Mouse (Mus musculus) left cerebral cortex, adult 8-10 months (tissue): ENCODE measurements at regions not wholly inside any gene's neighbourhood (a gene's known extent, or its start where the extent isn't known, plus 50 kb on each side); places are given as distances from the start of the nearest gene placed in this dataset.

Source experiments
- DNase-seq, 2 experiments: peaks; one replicate each; pipeline ENCODE4 v3.0.0; 2022; ENCODE audit warnings: low spot score in 2 of 2

- no peak for DNase-seq
These were observed 110.0 kb upstream of the Gria1 start for GRCm38 (mm10) chr11:56901201-56901600.

DNA sequence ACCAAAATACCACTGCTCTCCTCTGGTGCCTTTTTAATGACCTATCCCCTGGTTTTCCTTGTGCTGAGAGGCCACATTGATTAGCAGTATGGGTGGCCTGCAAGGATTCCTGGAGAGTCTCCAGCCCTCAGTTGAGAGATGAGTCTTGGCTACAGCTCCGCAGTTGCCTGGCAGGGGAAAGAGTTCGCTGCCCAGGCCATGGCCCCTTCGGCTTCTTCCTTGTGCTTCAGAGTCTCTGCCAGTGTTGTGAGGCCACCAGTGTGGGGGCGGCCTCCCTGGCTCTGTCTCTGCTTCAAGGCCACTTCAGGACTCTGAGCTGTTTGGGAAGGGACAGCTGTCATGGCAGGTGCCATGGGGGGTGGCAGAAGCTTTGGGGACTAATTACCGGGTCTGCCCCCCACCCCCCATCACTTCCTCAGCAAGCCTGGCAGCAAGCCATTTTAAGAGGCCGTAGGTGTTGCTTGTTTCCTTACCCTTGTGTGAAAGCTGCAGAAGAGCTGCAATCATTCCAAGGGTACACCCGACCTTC, 85.8 kb upstream of the Gria1 start:
- peak in 1 of 2 experiments; percentile 8 for DNase-seq

GRCm38 (mm10) chr11:56932766-56933165, 78.4 kb upstream of the Gria1 start:
- no peak for DNase-seq

GRCm38 (mm10) chr11:56952357-56952756, 58.8 kb upstream of the Gria1 start:
- DNase-seq: no peak

- DNase-seq: no peak
These were observed 53.4 kb upstream of the Gria1 start for GRCm38 (mm10) chr11:56957824-56958223.
